Mouse (Mus musculus): ENCODE measurements around the gene Acy3.
A peak's percentile ranks its signal among the peaks of the same experiment; 100 is the strongest.
"Not testable (repeated sequence)": the region's sequence is repeated elsewhere in the genome, so short reads cannot be mapped to it uniquely, and the experiment has no call there.

Gene Acy3

DNA sequence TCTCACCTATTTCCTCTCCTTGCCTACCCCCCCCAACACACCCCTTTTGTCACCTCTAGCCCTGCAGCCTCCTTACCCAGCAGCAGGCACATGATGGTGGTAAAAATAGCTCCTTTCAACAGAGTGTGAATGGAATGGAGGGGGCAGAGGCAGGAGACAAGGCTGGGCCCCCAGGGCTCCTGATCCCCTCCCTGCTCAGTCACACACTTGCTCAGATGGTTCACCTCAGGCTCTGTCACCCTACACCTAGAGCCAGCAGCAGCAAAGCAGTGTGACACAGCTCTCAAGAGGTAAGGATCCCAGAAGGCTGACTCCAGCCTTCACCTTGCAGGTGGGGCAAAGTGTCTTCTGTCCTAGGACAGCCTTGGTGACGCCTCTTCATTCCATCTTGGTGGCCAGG is 16.7 kb downstream of the Acy3 start, which contains the start of gene Doc2g:
Doc2g (plus strand) TSS at position 202 of the 400 bp plus-strand sequence.
- no peak for DNase-seq (ENCODE audit: low read depth, low spot score)

GRCm38 (mm10) chr19:4003641-4004040 is 17.3 kb downstream of the Acy3 start:
- DNase-seq (ENCODE audit: low read depth, low spot score), result no peak

GRCm38 (mm10) chr19:4004331-4004730 is 18.0 kb downstream of the Acy3 start:
- DNase-seq (ENCODE audit: low read depth, low spot score), result no peak

DNA sequence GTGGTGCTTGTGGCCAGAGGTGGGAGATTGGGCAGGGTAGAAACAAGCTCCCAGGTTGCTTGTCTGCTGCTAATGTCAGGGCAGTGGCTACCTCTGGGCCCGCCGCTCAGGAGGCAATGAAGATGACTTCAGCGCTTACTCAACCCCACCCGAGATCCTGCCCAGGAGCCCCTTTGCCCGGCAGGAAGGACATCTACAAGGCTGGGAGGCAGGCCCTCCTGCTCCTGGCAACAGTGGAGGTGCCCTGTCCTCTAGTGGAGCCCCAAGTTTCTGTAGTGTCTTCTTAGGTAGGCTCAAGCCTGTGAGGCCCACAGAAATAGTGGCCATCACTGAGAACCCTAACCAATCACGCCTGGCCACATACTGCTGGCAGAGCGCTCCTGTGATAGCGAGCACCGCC is 18.7 kb downstream of the Acy3 start:
- no peak for DNase-seq (ENCODE audit: low read depth, low spot score)

DNA sequence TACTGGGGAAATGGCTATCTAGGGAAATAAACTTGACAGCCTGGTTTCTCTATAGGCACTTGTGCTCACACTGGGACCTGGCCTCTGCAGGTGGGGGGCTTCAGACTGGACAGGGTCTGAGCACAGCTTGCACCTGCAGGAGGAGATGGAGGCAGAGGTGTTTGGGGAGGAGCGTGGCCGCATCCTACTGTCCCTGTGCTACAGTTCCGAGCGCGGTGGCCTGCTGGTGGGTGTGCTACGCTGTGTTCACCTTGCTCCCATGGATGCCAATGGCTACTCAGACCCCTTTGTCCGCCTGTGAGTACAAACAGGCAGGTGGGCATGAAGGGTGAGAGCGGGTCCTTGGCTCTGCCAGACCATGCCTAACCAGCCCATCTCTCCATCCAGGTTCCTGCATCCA is 19.6 kb downstream of the Acy3 start:
- DNase-seq (ENCODE audit: low read depth, low spot score), result no peak

DNA sequence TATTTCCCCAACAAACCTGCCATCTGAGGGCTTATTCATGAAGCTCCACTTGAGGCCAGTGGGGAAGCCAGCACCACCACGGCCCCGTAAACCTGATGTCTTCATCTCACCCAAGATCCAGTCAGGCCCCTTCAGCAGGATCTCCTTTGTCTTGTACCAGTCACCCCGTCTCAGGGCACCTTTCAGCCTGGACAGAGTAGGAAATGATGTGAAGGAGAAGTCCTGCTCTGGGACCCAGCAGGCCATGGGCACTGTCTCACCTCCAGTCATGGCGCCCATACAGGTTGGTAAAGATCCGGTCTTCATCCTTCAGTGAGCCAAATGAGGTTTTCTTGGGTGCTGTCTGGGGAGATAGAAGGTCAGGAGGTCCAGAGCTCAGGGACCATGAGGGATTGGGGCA is 24.7 kb downstream of the Acy3 start:
- no peak for DNase-seq (ENCODE audit: low read depth, low spot score)

GRCm38 (mm10) chr19:4012432-4013022 is 26.2 kb downstream of the Acy3 start, which contains the start of gene Ndufv1:
Ndufv1 (minus strand) TSS chr19:4012806.
- peak; percentile 100 for DNase-seq (ENCODE audit: low read depth, low spot score)

DNA sequence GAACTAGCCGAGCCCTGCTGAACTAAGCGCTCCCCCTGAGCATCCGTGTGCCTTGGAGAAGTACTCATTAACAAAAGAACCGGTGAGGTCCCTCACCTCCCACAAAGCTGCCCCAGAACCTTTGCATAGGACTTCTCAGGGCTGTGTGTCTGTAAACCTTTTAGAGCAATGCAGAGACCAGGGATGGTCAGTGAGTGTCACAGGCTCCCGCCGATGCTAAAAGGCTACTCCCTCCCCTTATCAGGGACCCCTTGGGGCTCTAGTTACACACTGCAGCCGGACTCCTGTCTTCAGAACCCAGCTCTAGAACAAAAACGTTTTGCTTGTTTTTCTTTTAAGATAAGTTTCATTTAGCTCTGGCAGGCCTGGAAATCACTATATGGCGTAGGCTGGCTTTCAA is 26.7 kb downstream of the Acy3 start:
- DNase-seq (ENCODE audit: low read depth, low spot score), result no peak

- DNase-seq (ENCODE audit: low read depth, low spot score), result no peak
These were observed 28.4 kb downstream of the Acy3 start for GRCm38 (mm10) chr19:4014802-4015201.

DNA sequence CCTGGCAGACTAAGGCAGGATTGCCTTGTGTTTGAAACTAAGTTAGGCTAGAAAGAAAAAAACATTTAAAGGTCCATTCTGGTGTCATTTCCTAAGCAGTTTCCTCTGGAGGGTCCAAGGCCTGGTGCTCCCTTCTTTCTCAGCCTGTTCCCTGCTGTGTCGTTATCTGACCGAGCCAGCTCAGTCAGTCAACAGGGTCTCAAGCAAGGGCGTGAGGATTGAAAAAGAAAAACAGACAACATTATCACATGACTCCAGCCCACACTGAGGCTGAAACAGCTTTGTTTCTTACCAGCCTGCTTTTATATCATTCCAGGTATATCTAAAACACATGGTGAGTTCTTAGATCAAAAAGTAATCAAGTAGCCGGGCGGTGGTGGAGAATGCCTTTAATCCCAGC is 29.3 kb downstream of the Acy3 start:
- peak; percentile 31 for DNase-seq (ENCODE audit: low read depth, low spot score)

GRCm38 (mm10) chr19:4017921-4018587 is 31.7 kb downstream of the Acy3 start:
- peak; percentile 33 for DNase-seq (ENCODE audit: low read depth, low spot score)

- peak; percentile 90 for DNase-seq (ENCODE audit: low read depth, low spot score)
These were observed 32.6 kb downstream of the Acy3 start for GRCm38 (mm10) chr19:4018743-4019583.

DNA sequence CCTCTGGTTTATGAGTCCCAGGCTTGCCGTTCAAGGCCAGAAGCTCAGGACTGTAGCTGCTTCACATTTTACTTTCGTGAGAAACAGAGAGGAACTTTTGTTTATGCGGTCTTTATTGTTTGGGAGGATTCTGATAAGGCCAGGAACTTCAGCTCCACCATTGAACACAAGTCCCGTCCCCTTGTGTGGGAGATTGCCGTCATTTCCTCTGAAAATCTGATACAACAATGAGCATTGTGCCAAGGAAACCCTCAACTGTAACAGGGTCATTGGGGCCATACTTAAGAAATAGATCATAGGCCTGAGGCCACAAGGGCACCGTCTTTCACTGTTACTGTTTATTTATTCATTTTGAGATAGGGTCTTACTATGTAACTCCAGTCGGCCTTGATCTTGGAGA is 36.8 kb downstream of the Acy3 start:
- DNase-seq (ENCODE audit: low read depth, low spot score), result no peak

- DNase-seq (ENCODE audit: low read depth, low spot score), result no peak
These were observed 41.2 kb downstream of the Acy3 start for GRCm38 (mm10) chr19:4027576-4027975.

DNA sequence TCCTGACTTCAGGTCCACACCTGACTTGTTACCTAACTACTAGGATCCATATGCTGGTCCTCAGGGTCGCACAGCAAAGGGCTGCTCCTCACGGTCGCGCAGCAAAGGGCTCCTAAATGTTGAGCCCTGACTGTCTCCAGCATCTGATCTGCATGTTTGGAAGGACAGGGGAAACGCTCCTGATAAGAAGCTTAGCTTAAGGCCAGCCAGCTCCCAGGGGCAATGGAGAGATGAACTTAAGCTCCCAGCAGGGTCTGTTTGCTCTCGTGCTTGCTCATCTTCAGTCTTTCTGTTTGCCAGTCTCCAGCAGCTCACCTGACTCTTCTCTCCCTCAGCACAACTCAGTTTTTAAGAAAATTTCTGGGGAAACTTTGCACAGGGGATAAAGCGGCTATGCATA is 46.3 kb downstream of the Acy3 start:
- no peak for DNase-seq (ENCODE audit: low read depth, low spot score)

DNA sequence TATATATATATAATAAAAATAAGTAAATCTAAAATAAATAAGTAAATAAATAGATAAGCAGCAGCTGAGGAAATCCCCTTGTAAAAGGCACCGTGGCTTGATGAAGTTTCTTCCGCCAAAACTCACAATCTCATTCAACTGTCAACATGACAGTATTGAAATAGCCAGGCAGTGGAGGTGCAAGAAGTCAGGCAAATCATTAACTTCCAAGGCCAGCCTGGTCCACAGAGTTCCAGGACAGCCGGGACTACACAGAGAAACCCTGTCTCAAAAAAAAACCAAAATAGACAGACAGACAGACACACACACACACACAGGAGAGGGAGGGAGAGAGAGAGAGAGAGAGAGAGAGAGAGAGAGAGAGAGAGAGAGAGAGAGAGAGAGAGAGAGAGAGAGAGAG is 46.9 kb downstream of the Acy3 start:
- no peak for DNase-seq (ENCODE audit: low read depth, low spot score)

DNA sequence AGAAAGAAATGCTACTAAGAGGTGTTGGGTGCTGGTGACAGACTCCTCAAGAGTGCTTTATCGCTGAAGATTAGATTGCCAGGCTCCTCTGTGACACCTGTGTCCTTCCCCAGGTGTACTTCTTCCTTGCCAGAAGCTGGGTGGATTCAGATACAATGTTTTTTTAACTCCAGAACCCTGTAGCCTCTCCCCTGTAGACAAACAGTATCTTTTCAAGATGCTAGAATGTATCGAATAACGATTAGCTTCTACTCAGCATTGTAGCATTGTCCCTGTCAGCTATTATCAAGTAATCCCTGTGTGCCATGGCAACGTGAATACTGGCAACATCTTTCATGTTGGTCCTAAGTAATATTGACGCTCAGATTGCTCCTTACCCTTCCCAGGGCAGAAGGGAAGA is 47.4 kb downstream of the Acy3 start:
- DNase-seq (ENCODE audit: low read depth, low spot score), result no peak

DNA sequence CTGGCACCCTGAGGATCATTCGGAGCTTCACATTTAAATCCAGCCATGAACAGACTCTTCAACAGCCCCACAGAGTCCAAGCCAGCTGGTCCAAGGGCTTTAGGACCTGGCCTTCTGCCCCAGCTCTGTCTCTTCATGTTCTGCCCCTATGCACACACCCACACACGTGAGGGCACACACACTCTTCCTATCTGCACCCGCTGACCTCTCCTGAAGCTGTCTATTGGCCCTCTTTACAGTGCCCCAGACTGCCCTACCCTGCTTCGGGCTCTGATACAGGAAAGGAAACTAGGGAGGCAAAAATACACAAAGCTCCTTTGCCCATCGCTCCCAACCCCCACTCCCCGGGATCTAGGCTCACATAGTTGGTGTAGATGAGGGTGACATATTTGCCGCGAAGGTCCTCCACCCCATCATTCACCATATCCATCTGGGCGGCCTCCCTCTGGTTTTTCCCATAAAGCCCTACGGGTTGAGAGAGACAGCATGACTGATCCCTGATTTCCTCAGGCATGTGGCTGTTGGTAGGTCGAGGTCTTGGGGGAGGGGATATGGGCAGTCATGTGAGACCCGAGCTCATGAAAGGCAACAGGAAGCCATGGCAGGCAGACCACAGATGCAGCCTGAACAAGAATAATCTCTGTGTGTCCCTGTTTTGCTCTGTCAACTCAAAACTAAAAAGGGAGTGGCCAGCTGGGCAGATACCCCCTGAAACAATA is 50.1 kb downstream of the Acy3 start:
- DNase-seq (ENCODE audit: low read depth, low spot score), result no peak

GRCm38 (mm10) chr19:4037154-4037787 is 50.9 kb downstream of the Acy3 start:
- not testable (repeated sequence) for DNase-seq (ENCODE audit: low read depth, low spot score)

DNA sequence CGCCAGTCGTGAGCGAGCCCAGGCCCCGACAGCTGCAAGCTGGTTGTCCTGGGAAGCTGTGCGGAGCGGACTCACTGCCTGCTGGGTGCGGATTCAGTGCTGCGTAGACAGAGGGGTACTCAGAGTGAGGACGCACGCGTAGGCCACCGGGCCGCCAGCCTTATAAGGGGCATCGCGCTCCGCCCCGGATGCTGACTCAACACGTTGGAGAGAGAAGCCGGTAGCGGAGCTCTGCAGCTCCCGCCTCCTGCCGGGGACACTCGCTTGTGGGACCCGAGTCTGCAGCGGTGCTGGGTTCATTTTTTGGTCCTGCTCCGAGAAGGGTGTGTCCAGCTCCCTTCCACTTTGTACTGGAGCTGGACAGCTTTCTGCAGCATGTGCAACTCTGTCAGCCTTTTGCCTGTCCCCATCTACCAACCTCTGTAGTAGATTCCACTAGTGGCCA is 51.4 kb downstream of the Acy3 start, which contains the start of gene Gstp1:
Gstp1 (minus strand) TSS at position 198 of the 445 bp plus-strand sequence.
- DNase-seq (ENCODE audit: low read depth, low spot score), result peak; percentile 82

All from ZHBTc4 (cell line).